Mouse (Mus musculus): ENCODE data around the gene Als2cr12. TPM values are rescaled to one million over a fixed set of nuclear protein-coding genes. Genes with fewer than 3 reads are reported as not detected.

Als2cr12 gene
- polyA plus RNA-seq, 1 experiment from 2014 or later: not detected

GRCm38 (mm10) chr1:58722115-58722938 is 26.5 kb upstream of the Als2cr12 start:
- H3K4me3 ChIP-seq (ENCODE audit: low read depth, low read length): no peak overlapping the region
- peaks cover 9% of the 10 kb centered on the region; the same call in 1 of the 2 replicates for H3K4me1 ChIP-seq (ENCODE audit: control insufficient read depth, low read depth, low read length)
- no peak overlapping the region for H3K4me2 ChIP-seq (ENCODE audit: low read depth, low read length)
- no peak for ATAC-seq (ENCODE audit: low read depth)
- no peak overlapping the region for H3K9ac ChIP-seq (ENCODE audit: low read depth, low read length)
- H3K27me3 ChIP-seq (ENCODE audit: control insufficient read depth, insufficient read depth, low read depth, low read length): no peaks in the 10 kb centered on the region
- no peak overlapping the region for H3K27ac ChIP-seq (ENCODE audit: low read length)
- H3K36me3 ChIP-seq (ENCODE audit: control insufficient read depth, insufficient read depth): peaks cover 3% of the 10 kb centered on the region
- no peaks in the 10 kb centered on the region for H3K9me3 ChIP-seq (replicated peaks; ENCODE audit: control insufficient read depth, low read length)
- 66% methylated on average over 11 of the region's 11 CpGs for WGBS (ENCODE audit: insufficient replicate concordance)

GRCm38 (mm10) chr1:58720988-58721387 is 25.2 kb upstream of the Als2cr12 start:
- WGBS (ENCODE audit: insufficient replicate concordance): 31% methylated on average over 4 of the region's 4 CpGs
- peaks cover 12% of the 10 kb centered on the region for H3K4me1 ChIP-seq (ENCODE audit: control insufficient read depth, low read depth, low read length)
- H3K4me2 ChIP-seq (ENCODE audit: low read depth, low read length): peak overlapping the region; percentile 24; the same call in 1 of the 2 replicates

GRCm38 (mm10) chr1:58720090-58720489 is 24.3 kb upstream of the Als2cr12 start:
- Histone ChIP-seq H3K4me2 (ENCODE audit: low read depth, low read length) (peak overlapping the region; percentile 11; the same call in 1 of the 2 replicates), H3K9me3 (replicated peaks; ENCODE audit: control insufficient read depth, low read length) (no peaks in the 10 kb centered on the region), H3K4me3 (ENCODE audit: low read depth, low read length) (no peak overlapping the region), H3K36me3 (ENCODE audit: control insufficient read depth, insufficient read depth) (peaks cover 5% of the 10 kb centered on the region; the same call in 1 of the 2 replicates), H3K27ac (ENCODE audit: low read length) (no peak overlapping the region), H3K4me1 (ENCODE audit: control insufficient read depth, low read depth, low read length) (peaks cover 12% of the 10 kb centered on the region), H3K9ac (ENCODE audit: low read depth, low read length) (no peak overlapping the region), H3K27me3 (ENCODE audit: control insufficient read depth, insufficient read depth, low read depth, low read length) (no peaks in the 10 kb centered on the region)
- 49% methylated on average over 8 of the region's 8 CpGs for WGBS (ENCODE audit: insufficient replicate concordance)
- ATAC-seq (ENCODE audit: low read depth): peak; percentile 22; the same call in 1 of the 2 replicates

More at GRCm38 (mm10) chr1:58720988-58721387, 25.2 kb upstream of the Als2cr12 start:
- Histone ChIP-seq H3K36me3 (ENCODE audit: control insufficient read depth, insufficient read depth) (peaks cover 3% of the 10 kb centered on the region; the same call in 1 of the 2 replicates), H3K9ac (ENCODE audit: low read depth, low read length) (no peak overlapping the region), H3K27ac (ENCODE audit: low read length) (no peak overlapping the region), H3K4me3 (ENCODE audit: low read depth, low read length) (no peak overlapping the region), H3K9me3 (replicated peaks; ENCODE audit: control insufficient read depth, low read length) (no peaks in the 10 kb centered on the region), H3K27me3 (ENCODE audit: control insufficient read depth, insufficient read depth, low read depth, low read length) (no peaks in the 10 kb centered on the region)
- ATAC-seq (ENCODE audit: low read depth): no peak

GRCm38 (mm10) chr1:58719356-58719945 is 23.7 kb upstream of the Als2cr12 start:
- ATAC-seq (ENCODE audit: low read depth): no peak
- no peaks in the 10 kb centered on the region for H3K9me3 ChIP-seq (replicated peaks; ENCODE audit: control insufficient read depth, low read length)
- peaks cover 6% of the 10 kb centered on the region; the same call in 1 of the 2 replicates for H3K36me3 ChIP-seq (ENCODE audit: control insufficient read depth, insufficient read depth)
- H3K4me1 ChIP-seq (ENCODE audit: control insufficient read depth, low read depth, low read length): peaks cover 12% of the 10 kb centered on the region
- H3K4me3 ChIP-seq (ENCODE audit: low read depth, low read length): no peak overlapping the region
- no peak overlapping the region; the same call in 1 of the 2 replicates for H3K4me2 ChIP-seq (ENCODE audit: low read depth, low read length)
- H3K27me3 ChIP-seq (ENCODE audit: control insufficient read depth, insufficient read depth, low read depth, low read length): no peaks in the 10 kb centered on the region
- H3K27ac ChIP-seq (ENCODE audit: low read length): peak overlapping the region; percentile 35; the same call in 1 of the 2 replicates
- no peak overlapping the region for H3K9ac ChIP-seq (ENCODE audit: low read depth, low read length)
- WGBS (ENCODE audit: insufficient replicate concordance): 49% methylated on average over 7 of the region's 7 CpGs

GRCm38 (mm10) chr1:58717589-58718270 is 21.9 kb upstream of the Als2cr12 start:
- Histone ChIP-seq H3K9me3 (replicated peaks; ENCODE audit: control insufficient read depth, low read length) (no peaks in the 10 kb centered on the region), H3K4me1 (ENCODE audit: control insufficient read depth, low read depth, low read length) (peaks cover 16% of the 10 kb centered on the region), H3K4me3 (ENCODE audit: low read depth, low read length) (no peak overlapping the region), H3K27ac (ENCODE audit: low read length) (no peak overlapping the region), H3K9ac (ENCODE audit: low read depth, low read length) (no peak overlapping the region), H3K27me3 (ENCODE audit: control insufficient read depth, insufficient read depth, low read depth, low read length) (no peaks in the 10 kb centered on the region), H3K4me2 (ENCODE audit: low read depth, low read length) (no peak overlapping the region), H3K36me3 (ENCODE audit: control insufficient read depth, insufficient read depth) (peaks cover 6% of the 10 kb centered on the region; the same call in 1 of the 2 replicates)
- 57% methylated on average over 8 of the region's 8 CpGs for WGBS (ENCODE audit: insufficient replicate concordance)
- no peak for ATAC-seq (ENCODE audit: low read depth)

GRCm38 (mm10) chr1:58716883-58717220 is 21.1 kb upstream of the Als2cr12 start:
- Histone ChIP-seq H3K4me1 (ENCODE audit: control insufficient read depth, low read depth, low read length) (peaks cover 18% of the 10 kb centered on the region), H3K27me3 (ENCODE audit: control insufficient read depth, insufficient read depth, low read depth, low read length) (no peaks in the 10 kb centered on the region), H3K4me2 (ENCODE audit: low read depth, low read length) (no peak overlapping the region)

GRCm38 (mm10) chr1:58716162-58716882 is 20.5 kb upstream of the Als2cr12 start:
- Histone ChIP-seq H3K4me1 (ENCODE audit: control insufficient read depth, low read depth, low read length) (peaks cover 18% of the 10 kb centered on the region), H3K27ac (ENCODE audit: low read length) (peak overlapping the region; percentile 61), H3K9me3 (replicated peaks; ENCODE audit: control insufficient read depth, low read length) (no peaks in the 10 kb centered on the region), H3K27me3 (ENCODE audit: control insufficient read depth, insufficient read depth, low read depth, low read length) (no peaks in the 10 kb centered on the region), H3K4me3 (ENCODE audit: low read depth, low read length) (no peak overlapping the region), H3K9ac (ENCODE audit: low read depth, low read length) (no peak overlapping the region), H3K4me2 (ENCODE audit: low read depth, low read length) (peak overlapping the region; percentile 7; the same call in 1 of the 2 replicates), H3K36me3 (ENCODE audit: control insufficient read depth, insufficient read depth) (peaks cover 6% of the 10 kb centered on the region; the same call in 1 of the 2 replicates)
- 11% methylated on average over 7 of the region's 7 CpGs for WGBS (ENCODE audit: insufficient replicate concordance)
- no peak for ATAC-seq (ENCODE audit: low read depth)

More at GRCm38 (mm10) chr1:58716883-58717220, 21.1 kb upstream of the Als2cr12 start:
- Histone ChIP-seq H3K27ac (ENCODE audit: low read length) (peak overlapping the region; percentile 15; the same call in 1 of the 2 replicates), H3K9me3 (replicated peaks; ENCODE audit: control insufficient read depth, low read length) (no peaks in the 10 kb centered on the region), H3K36me3 (ENCODE audit: control insufficient read depth, insufficient read depth) (peaks cover 6% of the 10 kb centered on the region; the same call in 1 of the 2 replicates), H3K4me3 (ENCODE audit: low read depth, low read length) (no peak overlapping the region), H3K9ac (ENCODE audit: low read depth, low read length) (no peak overlapping the region)
- no peak for ATAC-seq (ENCODE audit: low read depth)
- 59% methylated on average over 4 of the region's 4 CpGs for WGBS (ENCODE audit: insufficient replicate concordance)

- H3K27ac ChIP-seq (ENCODE audit: low read length): peak overlapping the region; percentile 27; the same call in 1 of the 2 replicates
- no peak overlapping the region for H3K4me2 ChIP-seq (ENCODE audit: low read depth, low read length)
These were observed 19.7 kb upstream of the Als2cr12 start for GRCm38 (mm10) chr1:58715536-58715935.

More at GRCm38 (mm10) chr1:58715536-58715935, 19.7 kb upstream of the Als2cr12 start:
- no peak for ATAC-seq (ENCODE audit: low read depth)
- Histone ChIP-seq H3K36me3 (ENCODE audit: control insufficient read depth, insufficient read depth) (peaks cover 6% of the 10 kb centered on the region; the same call in 1 of the 2 replicates), H3K27me3 (ENCODE audit: control insufficient read depth, insufficient read depth, low read depth, low read length) (no peaks in the 10 kb centered on the region), H3K4me1 (ENCODE audit: control insufficient read depth, low read depth, low read length) (peaks cover 18% of the 10 kb centered on the region), H3K9me3 (replicated peaks; ENCODE audit: control insufficient read depth, low read length) (no peaks in the 10 kb centered on the region), H3K4me3 (ENCODE audit: low read depth, low read length) (no peak overlapping the region), H3K9ac (ENCODE audit: low read depth, low read length) (no peak overlapping the region)

All from liver, embryonic 16.5 days (tissue).